In genomic region chr11:78397397-78397796, GRCm38 (mm10) we compare ENCODE assay signal across 8 mouse cellular contexts. TPM values are rescaled to one million over a fixed set of nuclear protein-coding genes. Genes with fewer than 3 reads are reported as not detected.
DNase-seq lines count a peak whose midpoint lies in the region; ATAC-seq and TF ChIP-seq lines count a peak whose summit lies in the region.

No protein-coding gene starts in this region.

- ATAC-seq in heart, embryonic 12.5 days (ENCODE audit: insufficient number of reproducible peaks, low FRiP score) = no peak
- ATAC-seq in kidney, embryonic 16.5 days (ENCODE audit: low FRiP score, low TSS enrichment) = 0 out of 2 replicates have a peak, but pooled peaks have one; percentile 33
- ATAC-seq in lung, embryonic 14.5 days (ENCODE audit: insufficient read depth) = 0 out of 2 replicates have a peak, but pooled peaks have one; percentile 41
- 0 out of 2 replicates have a peak, but pooled peaks have one; percentile 30 for ATAC-seq in neutrophil, adult 5-6 weeks (ENCODE audit: extremely low read depth, insufficient number of reproducible peaks, low FRiP score, poor library complexity, severe bottlenecking)

- 0 out of 2 replicates have a peak, but pooled peaks cover 4% of the 10 kb centered on the region for H3K4me1 ChIP-seq in heart, embryonic 12.5 days (replicated peaks)
- H3K4me1 ChIP-seq in kidney, embryonic 16.5 days (ENCODE audit: insufficient read depth, low read length) = peaks cover 10% of the 10 kb centered on the region
- H3K4me1 ChIP-seq in lung, embryonic 14.5 days (ENCODE audit: insufficient read depth) = no peaks in the 10 kb centered on the region

- peak; percentile 75 for DNase-seq in 416B (ENCODE audit: low read depth)
- DNase-seq in adipocyte (ENCODE audit: low spot score) = peak; percentile 17
- DNase-seq in embryo, embryonic 11 days = peak; percentile 91
- DNase-seq in lung, embryonic 14.5 days = peak; percentile 89
- peak; percentile 88 for DNase-seq in thymus, postnatal 0 days (ENCODE audit: low spot score)

- TF ChIP-seq CTCF in lung, embryonic 14.5 days (IDR thresholded peaks at IDR 0.05; ENCODE audit: low read depth) = peak; percentile 83

- peaks cover 55% of the 10 kb centered on the region for H3K27me3 ChIP-seq in heart, embryonic 12.5 days (replicated peaks)
- H3K27me3 ChIP-seq in kidney, embryonic 16.5 days (ENCODE audit: insufficient read depth, low read length) = no peaks in the 10 kb centered on the region
- H3K27me3 ChIP-seq in lung, embryonic 14.5 days (ENCODE audit: insufficient read depth, low read length) = no peaks in the 10 kb centered on the region

- H3K4me3 ChIP-seq in heart, embryonic 12.5 days = peak overlapping the region; percentile 12; the same call in 1 of the 2 replicates
- H3K4me3 ChIP-seq in kidney, embryonic 16.5 days (ENCODE audit: low read length) = no peak overlapping the region
- no peak overlapping the region; the same call in 1 of the 2 replicates for H3K4me3 ChIP-seq in lung, embryonic 14.5 days (ENCODE audit: low read depth, low read length)

- no peaks in the 10 kb centered on the region for H3K9me3 ChIP-seq in heart, embryonic 12.5 days (replicated peaks)
- no peaks in the 10 kb centered on the region for H3K9me3 ChIP-seq in kidney, embryonic 16.5 days (ENCODE audit: low read length)
- H3K9me3 ChIP-seq in lung, embryonic 14.5 days (ENCODE audit: low read depth, low read length) = no peaks in the 10 kb centered on the region

- peak overlapping the region; percentile 49; the same call in 1 of the 2 replicates for H3K9ac ChIP-seq in heart, embryonic 12.5 days
- H3K9ac ChIP-seq in kidney, embryonic 16.5 days (replicated peaks; ENCODE audit: low read length) = no peak overlapping the region
- no peak overlapping the region for H3K9ac ChIP-seq in lung, embryonic 14.5 days

- peak overlapping the region; percentile 55 for H3K4me2 ChIP-seq in heart, embryonic 12.5 days
- peak overlapping the region; percentile 41 for H3K4me2 ChIP-seq in kidney, embryonic 16.5 days (replicated peaks; ENCODE audit: low read depth, low read length)
- peak overlapping the region; percentile 53 for H3K4me2 ChIP-seq in lung, embryonic 14.5 days

- H3K36me3 ChIP-seq in heart, embryonic 12.5 days = no peaks in the 10 kb centered on the region
- H3K36me3 ChIP-seq in kidney, embryonic 16.5 days (ENCODE audit: insufficient read depth, low read length) = no peaks in the 10 kb centered on the region
- no peaks in the 10 kb centered on the region for H3K36me3 ChIP-seq in lung, embryonic 14.5 days (ENCODE audit: insufficient read depth)

- H3K27ac ChIP-seq in heart, embryonic 12.5 days (ENCODE audit: poor library complexity, severe bottlenecking) = no peak overlapping the region
- peak overlapping the region; percentile 66; the same call in 1 of the 2 replicates for H3K27ac ChIP-seq in kidney, embryonic 16.5 days (ENCODE audit: low read length)
- peak overlapping the region; percentile 47; the same call in 1 of the 2 replicates for H3K27ac ChIP-seq in lung, embryonic 14.5 days (ENCODE audit: low read depth)

- 12% methylated on average over 18 of the region's 18 CpGs for WGBS in heart, embryonic 12.5 days
- 12% methylated on average over 18 of the region's 18 CpGs for WGBS in kidney, embryonic 16.5 days
- 12% methylated on average over 18 of the region's 18 CpGs for WGBS in lung, embryonic 14.5 days

RNA-seq across cellular contexts. Expression of gene Foxn1, which starts 11.0 kb away (rescaled TPM):
- polyA plus RNA-seq in heart, embryonic 12.5 days (2016; fragmentation: Nextera tagmentation; extraction: Ambion mirVana) = not detected in 2 replicates
- polyA plus RNA-seq in kidney, embryonic 16.5 days (2015; fragmentation: Nextera tagmentation; extraction: Ambion mirVana) = 0.05 TPM in 1 of 2 replicates, not detected in the other
- not detected in 2 replicates for polyA plus RNA-seq in lung, embryonic 14.5 days (2014; fragmentation: Nextera tagmentation; extraction: Ambion mirVana)
- not detected in 2 replicates for total RNA-seq in neutrophil, adult 5-6 weeks (2017)
- 22.4 and 33.0 TPM in 2 replicates for polyA plus RNA-seq in thymus, postnatal 0 days (2015; fragmentation: Nextera tagmentation; extraction: Ambion mirVana)

RNA-seq across cellular contexts. Expression of gene Slc13a2, which starts 24.6 kb away (rescaled TPM):
- polyA plus RNA-seq in heart, embryonic 12.5 days (2016; fragmentation: Nextera tagmentation; extraction: Ambion mirVana) = not detected in 2 replicates
- 2.2 and 2.4 TPM in 2 replicates for polyA plus RNA-seq in kidney, embryonic 16.5 days (2015; fragmentation: Nextera tagmentation; extraction: Ambion mirVana)
- not detected in 2 replicates for polyA plus RNA-seq in lung, embryonic 14.5 days (2014; fragmentation: Nextera tagmentation; extraction: Ambion mirVana)
- total RNA-seq in neutrophil, adult 5-6 weeks (2017) = 0.25 and 0.47 TPM in 2 replicates
- 0.43 and 0.76 TPM in 2 replicates for polyA plus RNA-seq in thymus, postnatal 0 days (2015; fragmentation: Nextera tagmentation; extraction: Ambion mirVana)

RNA-seq across cellular contexts. Expression of gene Unc119, which starts 54.1 kb away (rescaled TPM):
- 45.6 and 47.7 TPM in 2 replicates for polyA plus RNA-seq in heart, embryonic 12.5 days (2016; fragmentation: Nextera tagmentation; extraction: Ambion mirVana)
- 39.4 and 42.3 TPM in 2 replicates for polyA plus RNA-seq in kidney, embryonic 16.5 days (2015; fragmentation: Nextera tagmentation; extraction: Ambion mirVana)
- polyA plus RNA-seq in lung, embryonic 14.5 days (2014; fragmentation: Nextera tagmentation; extraction: Ambion mirVana) = 36.8 and 43.1 TPM in 2 replicates
- 62.9 and 76.7 TPM in 2 replicates for total RNA-seq in neutrophil, adult 5-6 weeks (2017)
- polyA plus RNA-seq in thymus, postnatal 0 days (2015; fragmentation: Nextera tagmentation; extraction: Ambion mirVana) = 36.8 and 39.5 TPM in 2 replicates

Comparison
In these comparisons a context has a peak if more than half of its experiments do, and no peak if none do; other contexts are left out.
1. DNase-seq: peak in every context shown above with its lines; median percentile 91 in embryo, embryonic 11 days; 89 in lung, embryonic 14.5 days; 88 in thymus, postnatal 0 days; 75 in 416B; 17 in adipocyte.
2. RNA of gene Foxn1, which starts 11.0 kb away (polyA plus RNA-seq): 22.4 to 33.0 TPM in thymus, postnatal 0 days; not detected in lung, embryonic 14.5 days, not detected in heart, embryonic 12.5 days and 0.05 TPM in kidney, embryonic 16.5 days; every median in the first group is over 10 times any median in the second.
3. Peak in every context shown above with its lines, with median percentiles within 50 percentile points of each other: H3K4me2 ChIP-seq.